Mouse (Mus musculus) adrenal gland, postnatal 4 days (tissue): ENCODE measurements around the gene Apoa4. TPM values are rescaled to one million over a fixed set of nuclear protein-coding genes. Genes with fewer than 3 reads are reported as not detected.

ENCODE experiments used
- DNase-seq, 2 experiments: peaks; one replicate each; pipeline ENCODE4 v3.0.0; 2021 to 2022; ENCODE audit warnings: low spot score in 2 of 2, mixed read lengths in 2 of 2
- long read RNA-seq, 2 experiments: library from polyadenylated mRNA; stranded (forward); transcript quantifications; one replicate each; pipeline ENCODE4 v2.0.0; 2021
- total RNA-seq, 2 experiments: library from RNA; stranded (reverse); gene quantifications; 2 replicates each; pipeline ENCODE4 v1.2.3; 2021

Apoa4 gene
- total RNA-seq: 1 to 10 TPM in 1 of 2 experiments, under 1 TPM in 1; 0.48 to 3.8 TPM
- long read RNA-seq, experiment 1, partial matches to known transcripts: 0 of 7 reads
- long read RNA-seq, experiment 1, other reads (novel, unspliced or antisense): 5 of 7 reads
- long read RNA-seq, experiment 2: 0 reads

DNA sequence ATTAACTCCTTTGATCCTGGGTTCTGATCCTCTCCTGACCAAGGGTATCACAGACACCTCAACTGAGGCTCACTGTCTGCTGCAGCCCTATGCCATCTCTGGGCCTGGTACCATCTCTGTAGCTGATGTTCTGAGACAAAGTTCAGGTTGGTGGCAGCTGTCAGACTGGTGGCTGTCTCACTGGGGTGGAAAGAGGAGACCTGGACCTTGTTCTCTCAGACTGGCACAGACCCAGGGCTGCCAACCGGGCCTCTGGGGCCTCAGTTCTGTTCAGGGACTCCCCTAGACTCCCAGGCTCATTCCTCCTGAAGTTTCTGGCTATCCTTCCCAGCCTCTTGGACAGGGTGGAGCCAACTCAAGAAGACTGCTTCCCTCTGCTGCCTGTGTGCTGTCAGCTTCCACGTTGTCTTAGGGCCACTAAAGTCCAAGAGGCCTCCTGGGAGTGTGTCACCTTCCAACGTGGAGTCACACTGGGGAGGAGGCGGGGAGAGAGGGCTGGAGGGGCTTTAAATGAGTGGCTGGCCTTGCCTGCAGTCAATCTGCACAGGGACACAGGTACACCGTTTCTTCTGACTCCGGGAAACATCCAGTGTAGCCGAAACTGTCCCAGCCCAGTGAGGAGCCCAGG, at the start of gene Apoa4:
Apoa4 (plus strand) TSS at position 171 of the 628 bp plus-strand sequence.
- DNase-seq: no peak

DNA sequence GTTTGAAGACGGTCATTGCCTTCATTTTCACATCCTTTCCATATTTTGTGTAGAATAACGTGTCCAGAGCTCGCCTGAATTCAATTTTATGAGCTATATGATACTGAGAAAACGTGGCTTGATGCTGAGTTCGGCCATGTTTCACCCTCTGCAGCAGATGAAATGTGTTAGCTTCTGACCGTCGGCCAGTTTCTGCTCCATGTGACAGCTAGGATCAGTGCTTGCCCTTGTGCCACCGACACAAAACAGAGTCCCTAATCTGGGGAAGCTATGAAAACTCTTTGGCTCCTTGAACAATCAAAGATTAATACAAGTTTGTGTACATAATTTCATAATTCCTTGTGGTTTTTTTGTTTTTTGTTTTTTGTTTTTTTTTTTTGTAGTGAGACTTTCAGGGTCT, 49.3 kb upstream of the Apoa4 start:
- DNase-seq: no peak

DNA sequence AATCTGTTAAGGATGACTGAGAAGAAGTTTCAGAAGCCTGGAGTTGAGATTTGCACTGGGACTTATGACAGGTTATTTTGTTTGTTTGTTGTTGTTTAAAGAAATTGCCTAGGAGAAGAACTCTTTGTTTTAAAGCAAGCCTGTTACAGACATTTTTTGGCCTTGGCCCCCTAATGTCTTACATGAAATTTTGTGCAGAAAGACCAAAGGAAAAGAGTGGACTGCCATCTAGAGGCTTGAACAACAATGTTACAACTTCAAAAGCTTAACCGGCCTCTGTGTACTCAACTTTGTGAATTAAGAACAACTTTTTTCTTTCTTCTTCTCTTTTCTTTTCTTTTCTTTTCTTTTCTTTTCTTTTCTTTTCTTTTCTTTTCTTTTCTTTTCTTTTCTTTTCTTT, 48.9 kb upstream of the Apoa4 start:
- no peak for DNase-seq

DNA sequence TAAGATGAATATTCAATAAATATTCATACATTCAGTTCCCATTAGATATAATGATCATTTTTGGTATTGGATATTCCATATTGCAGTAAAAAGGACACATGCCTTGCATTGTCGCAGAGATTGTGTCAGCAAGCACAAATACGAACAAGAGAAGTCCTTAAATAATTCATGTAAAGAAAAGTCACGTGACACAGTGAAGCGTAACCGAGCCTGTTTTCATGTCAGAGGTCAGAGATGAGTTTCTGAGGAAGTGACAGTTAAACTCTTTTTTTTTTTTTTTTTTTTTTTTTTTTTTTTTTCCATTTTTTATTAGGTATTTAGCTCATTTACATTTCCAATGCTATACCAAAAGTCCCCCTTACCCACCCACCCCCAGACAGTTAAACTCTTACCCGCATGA, 47.9 kb upstream of the Apoa4 start:
- DNase-seq: no peak

DNA sequence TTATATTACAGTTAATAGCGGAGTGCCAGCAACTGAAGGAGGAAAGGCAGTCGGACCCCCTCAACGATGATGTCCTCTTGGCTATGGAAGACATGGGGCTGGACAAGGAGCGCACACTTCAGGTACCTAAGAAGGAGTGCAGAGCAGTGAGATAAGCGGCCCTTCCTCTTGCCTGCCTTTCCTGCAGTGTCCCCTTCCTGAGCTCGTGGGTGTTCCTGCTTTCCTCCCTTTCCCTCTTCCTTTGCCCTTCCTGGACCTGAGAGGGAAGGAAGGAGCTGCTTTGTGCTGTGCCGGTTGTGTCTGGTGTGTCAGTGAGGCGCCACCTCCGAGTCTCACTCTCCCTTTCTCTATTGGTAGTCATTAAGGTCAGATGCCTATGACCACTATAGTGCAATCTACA, 45.7 kb upstream of the Apoa4 start:
- no peak for DNase-seq

DNA sequence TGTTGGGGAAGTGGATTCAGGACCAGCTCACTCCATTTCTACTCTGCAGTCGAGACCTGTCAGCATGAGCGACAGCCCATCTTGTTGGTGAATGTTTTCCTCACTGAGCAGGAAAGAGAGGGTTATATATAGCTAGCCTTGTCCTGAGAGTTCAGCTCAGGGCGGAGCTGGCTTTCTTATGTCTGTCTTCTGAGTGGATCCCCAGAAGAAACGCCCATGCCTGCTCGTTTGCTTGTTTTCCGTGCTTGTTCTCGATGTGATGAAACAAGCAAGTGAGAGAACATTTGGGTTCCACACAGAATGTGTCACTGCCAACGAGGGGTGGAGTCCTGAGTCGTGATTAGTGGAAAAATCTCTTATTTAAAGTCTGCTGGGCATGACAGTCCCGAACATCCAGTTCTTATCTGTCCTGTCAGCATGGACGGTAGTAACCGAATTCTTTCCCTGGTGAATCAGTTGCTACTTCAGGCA, 43.8 kb upstream of the Apoa4 start:
- DNase-seq: no peak

DNA sequence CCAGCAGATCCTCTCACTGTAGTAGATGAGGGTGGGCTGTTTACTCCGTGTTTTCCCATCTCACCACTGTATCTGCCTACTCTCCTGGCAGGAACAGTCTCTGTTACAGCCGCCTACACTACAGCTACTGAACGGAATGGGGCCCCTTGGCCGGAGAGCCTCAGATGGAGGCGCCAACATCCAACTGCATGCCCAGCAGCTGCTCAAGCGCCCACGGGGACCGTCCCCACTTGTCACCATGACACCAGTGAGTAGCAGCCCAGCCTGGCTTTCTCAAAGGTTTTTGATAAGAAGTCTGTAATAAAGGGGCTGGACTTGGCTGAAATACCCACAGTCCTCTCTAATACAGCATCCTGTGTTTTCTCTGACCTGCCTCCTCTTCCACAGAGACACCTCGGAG, 42.0 kb upstream of the Apoa4 start:
- no peak for DNase-seq

DNA sequence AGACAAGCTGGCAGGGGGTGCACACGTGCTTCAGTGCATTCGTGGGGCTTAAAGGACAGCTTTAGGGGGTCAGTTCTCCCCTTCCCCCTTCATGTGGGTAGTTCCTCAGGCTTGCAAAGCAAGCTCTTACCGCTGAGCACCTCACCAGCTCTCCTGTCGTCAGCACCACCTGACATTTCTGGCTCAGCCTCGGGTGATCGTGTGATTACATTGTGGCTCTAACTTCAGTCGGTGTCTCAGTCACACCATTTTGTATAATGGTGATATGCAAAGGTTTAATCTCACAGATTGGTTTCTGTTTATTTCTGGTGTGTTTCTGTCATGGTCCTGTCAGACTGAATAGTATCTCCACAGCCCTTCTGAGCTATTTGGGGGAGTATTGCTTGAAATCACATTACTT, 41.6 kb upstream of the Apoa4 start:
- DNase-seq: no peak

DNA sequence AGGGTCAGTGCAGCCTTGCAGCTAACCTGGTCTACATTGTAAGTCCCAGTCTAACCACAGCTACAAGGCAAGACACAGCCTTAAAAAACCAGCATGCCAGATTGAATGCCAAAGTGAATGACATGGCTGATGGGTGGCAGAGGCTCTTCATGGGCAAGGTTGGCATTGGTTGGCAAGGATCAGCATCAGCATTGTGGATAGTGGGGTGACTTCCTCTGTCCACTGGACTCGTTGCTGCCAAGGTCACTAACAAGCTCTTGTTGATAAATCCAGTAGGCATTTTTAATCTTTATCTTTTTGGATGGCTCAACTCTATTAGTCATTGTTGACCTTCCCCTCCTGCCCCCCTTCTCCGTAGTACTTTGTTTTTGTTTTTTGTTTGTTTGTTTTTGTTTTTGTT, 40.9 kb upstream of the Apoa4 start:
- DNase-seq: no peak

DNA sequence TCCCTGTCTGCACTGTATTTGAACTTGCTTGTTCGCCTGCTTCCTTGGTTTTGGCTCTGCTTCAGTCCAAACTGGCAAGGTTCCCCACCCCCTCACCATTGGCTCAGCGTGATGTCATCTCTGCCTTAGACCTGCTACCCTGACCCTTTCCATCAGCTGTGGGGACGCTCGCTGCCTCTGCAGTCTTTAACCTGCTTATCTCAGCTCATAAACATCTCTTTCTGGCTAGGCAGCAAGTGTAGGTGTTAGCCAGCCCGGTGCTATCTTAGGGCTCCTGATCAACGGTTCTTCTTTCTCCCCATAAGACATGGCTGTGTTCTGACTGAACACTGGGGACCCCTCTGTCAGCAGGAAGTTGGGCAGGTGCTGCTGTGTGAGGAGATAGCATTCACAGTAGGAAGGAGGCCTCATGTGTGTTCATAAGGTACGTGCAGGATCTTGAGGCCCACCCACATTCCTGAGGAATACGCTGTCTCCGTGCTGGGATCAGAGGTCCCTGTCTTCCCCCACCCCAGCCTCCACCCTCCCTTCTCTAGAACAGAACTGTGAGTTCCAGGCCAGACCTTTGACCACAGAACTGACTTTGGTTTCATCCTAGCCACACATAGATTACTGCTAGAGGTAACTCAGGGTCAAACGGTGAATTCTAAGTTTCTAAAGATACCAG, 33.5 kb upstream of the Apoa4 start:
- DNase-seq: no peak

DNA sequence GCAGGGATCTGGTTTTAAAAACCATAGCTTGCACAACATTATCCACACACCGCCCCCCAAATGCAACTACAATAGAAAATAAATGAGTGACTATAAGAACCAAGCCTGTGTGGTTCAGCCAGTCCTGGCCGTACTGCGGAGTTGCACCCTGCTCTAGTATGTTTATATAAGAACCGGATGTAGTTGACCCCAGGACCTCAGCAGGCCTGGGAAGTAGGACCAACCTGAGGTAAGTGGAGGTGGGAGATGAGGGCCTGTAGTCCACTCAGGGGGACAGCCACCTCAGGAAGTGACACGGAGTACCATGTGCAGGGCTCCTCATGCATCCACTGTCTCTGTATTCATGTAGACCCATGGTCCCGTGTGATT, 33.0 kb upstream of the Apoa4 start:
- DNase-seq: no peak

DNA sequence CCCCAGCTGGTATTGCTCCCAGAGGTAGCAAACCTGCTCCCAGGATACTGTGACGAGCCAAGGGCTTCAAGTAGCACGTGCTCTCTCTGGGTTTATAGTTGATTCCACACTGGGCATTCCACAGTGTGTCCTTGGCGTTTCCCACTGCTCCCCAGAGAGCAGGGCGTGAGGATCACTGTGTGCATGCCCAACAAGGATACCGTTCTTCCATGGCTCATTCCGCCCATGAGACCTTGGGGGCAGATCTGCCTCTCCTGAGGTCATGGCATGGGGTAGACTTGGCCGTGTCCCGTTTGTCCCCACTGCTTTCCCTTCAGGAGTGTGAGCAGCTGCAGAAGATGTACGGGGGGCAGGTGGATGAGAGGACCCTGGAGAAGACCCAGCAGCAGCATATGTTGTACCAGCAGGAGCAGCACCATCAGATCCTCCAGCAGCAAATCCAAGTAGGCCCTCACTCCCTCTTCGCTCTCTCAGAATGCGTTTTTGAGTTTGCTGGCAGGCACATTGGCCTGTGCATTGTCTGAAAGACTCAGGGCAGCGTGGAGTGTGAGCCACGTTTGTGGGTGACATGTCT, 32.0 kb upstream of the Apoa4 start:
- DNase-seq: no peak

DNA sequence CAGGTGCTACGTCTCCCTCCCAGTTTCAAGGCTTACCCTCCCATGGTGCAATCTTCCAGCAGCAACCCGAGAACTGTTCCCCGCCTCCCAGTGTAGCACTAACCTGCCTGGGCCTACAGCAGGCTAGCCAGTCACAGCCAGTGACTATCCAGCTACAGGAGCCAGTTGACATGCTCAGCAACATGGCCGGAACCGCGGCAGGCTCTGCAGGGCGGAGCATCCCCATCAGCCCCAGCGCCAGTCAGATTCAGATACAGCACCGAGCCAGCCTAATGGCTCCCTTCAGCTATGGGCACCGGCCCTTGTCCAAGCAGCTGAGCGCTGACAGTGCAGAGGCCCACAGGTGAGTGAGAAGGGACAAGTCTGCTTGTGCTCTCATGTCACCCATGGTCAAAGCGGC, 30.0 kb upstream of the Apoa4 start:
- DNase-seq: no peak

DNA sequence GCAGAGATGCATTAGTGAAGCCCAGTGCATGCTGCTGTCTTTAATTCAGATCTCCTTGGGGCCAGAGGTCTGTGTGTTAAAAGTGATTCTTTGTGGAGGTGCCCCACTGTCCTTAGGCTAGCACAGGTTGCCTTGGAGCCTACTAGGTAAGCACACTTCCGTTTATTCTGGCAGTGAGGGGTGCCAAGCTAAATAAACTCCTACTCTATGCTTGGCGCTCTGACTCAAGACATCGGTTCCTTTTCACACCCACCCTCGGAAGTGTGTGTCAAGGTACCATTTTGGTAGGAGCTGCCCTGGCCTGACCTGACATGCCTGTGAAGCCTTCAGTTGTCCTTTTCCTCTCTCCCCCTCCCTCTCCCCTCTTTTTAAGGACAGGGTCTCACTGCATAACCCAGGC, 26.2 kb upstream of the Apoa4 start:
- DNase-seq: no peak

DNA sequence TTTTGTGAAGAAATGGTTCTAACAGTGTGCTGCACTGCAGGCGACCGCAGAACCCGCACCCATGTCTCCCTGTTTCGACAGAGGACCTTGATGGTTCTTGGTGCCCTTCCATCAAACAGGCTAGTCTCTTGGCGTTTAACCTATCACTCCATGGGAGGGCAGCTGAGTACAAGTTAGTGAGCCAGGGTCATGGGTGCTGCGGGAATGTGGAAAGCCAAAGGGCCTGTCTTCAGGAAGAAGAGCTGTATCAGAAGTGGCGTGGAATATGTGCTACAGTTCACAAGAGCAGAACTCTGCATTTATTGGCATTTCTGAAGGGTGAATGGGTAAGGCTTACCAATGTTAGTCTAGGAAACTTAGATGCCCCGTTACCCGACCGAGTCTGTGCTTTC, 25.6 kb upstream of the Apoa4 start:
- DNase-seq: no peak

DNA sequence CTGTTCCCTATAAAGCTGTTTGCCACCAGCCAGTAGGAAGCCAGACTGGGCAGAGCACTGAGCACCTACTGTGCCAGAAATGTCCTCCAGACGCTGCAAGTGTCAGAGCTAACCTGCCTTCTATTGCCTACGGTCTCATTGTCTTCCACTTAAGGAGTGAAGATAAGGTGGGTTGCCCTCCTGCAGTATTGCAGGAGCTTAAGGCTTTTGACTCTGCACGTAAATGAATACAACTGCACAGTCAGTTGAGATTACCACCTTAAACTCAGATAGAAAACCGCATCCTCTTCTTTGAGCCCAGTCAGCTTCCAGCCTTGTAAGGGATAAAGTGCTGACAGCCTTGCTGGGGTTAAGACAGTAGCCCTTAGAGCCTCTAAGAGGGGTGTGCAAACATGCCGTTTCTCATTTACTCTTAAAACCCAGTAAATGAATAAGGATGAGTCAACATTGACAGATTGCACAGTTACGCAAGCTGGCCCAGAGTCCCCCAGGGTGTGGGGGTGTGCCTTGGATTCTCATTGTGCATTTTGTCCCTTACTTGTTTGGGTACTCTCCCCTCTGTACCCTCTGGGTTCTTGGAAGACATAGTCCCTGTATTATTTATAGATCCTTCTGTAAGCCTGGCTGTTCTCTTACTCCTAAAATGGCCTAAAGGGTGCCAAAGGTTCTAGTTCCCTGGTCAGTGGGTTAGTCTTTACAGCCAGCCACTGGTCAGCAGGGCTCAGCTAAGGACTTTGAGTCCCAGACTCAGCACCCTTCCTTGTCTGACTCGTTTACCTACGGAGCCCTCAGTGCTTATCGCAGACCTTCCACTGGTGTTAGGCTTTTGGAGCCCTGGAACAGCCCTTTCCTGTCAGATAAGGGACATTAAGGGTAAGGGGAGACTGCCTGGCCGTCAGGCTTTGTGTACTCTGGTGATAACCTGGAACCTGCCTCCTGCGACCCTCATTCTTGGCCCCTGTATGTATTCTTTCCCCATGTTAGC, 24.9 kb upstream of the Apoa4 start:
- no peak for DNase-seq

DNA sequence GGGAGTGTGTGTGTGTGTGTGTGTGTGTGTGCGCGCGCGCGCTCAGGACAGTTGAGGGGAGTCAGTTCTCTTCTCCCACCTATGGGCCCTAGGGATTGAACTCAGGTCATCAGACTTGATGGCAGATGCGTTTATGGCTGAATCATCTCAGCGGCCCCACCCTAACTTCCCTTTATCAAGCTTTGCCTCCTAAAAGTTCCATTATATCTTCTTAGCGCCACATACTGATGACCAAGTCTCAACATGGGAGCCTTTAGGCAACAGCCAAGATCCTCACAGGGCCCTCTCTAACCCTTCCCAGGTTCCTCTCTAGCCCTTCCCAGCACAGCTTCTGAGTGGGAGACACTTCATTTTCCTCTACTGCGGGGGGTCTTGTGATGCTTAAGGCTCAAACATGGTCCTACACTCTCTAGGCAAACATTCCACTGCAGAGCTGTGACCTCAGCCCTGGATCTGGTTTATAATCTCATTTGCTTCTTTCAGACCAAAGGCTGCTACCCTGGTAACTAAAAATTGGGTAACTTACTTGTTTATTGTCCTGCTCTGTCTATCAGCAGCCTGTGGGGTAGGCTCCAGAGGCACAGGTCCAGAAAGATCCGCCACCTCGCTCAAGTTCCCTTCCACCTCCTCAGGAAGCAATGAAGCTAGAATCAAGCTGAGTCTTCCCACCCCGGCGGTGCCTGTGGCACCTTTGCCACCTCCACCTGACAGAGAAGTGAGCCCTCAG, 23.6 kb upstream of the Apoa4 start:
- DNase-seq: no peak

DNA sequence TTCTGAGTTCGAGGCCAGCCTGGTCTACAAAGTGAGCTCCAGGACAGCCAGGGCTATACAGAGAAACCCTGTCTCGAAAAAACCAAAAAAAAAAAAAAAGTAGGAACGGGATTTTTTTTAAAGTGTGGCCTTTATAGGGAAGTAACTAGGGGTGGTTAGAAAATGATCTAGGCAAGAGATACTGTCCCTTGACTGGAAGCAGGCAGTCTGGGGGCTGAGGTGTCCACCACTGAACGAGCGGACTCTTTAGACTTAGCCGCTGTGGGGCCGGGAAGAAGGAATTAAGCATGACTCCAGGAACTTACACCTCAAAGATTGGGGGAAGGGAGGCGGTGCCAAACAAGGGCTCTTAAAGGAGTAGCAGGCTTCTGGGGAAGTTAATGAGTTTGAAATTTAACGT, 22.3 kb upstream of the Apoa4 start:
- DNase-seq: no peak

DNA sequence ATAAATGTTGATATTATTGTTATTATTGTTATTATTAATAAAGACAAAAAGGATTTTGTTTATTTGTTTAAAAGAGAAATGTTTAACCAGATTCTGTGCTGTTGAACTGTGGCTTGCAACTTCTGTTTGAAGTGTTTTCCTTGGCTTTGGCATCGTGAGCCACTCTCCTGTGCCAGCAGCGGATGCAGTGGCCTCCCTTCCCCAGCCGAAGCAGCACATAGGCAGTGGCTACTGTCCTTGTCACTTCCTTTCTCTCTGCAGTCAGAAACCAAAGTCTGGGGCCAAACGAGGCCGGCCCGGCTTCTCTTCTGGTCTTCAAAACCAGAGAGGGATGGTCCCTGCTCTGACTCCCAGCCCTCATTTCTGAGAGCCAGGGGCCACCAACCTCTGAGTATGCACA, 17.4 kb upstream of the Apoa4 start:
- no peak for DNase-seq

DNA sequence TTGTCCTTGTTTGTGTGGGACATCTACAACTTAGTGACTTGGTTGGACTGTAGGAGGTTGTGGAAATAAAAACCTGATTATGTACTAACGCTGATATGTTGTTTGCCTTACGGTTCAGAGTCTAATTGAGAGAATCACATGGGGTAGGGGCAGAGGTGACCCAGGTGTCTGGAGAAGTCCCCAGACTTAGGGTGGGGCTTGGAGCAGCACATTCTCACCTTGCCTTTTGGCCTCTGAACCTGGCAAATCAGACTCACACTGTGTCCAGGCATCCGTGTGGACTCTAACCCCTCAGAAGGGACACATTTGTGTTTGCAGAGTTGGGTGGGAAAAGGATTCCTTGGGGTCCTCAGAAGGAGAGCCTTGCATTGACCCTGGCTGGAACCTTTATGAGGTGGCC, 16.4 kb upstream of the Apoa4 start:
- DNase-seq: no peak
